Mouse (Mus musculus): ENCODE measurements around the gene Lrp10. TPM values are rescaled to one million over a fixed set of nuclear protein-coding genes. Genes with fewer than 3 reads are reported as not detected.
A peak's percentile ranks its signal among the peaks of the same experiment; 100 is the strongest.

Lrp10 gene
- polyA plus RNA-seq, 1 experiment from 2014 or later, result 76.5 TPM

- no peak overlapping the region for H3K9ac ChIP-seq (ENCODE audit: low read depth, low read length)
- H3K9me3 ChIP-seq (replicated peaks; ENCODE audit: low read length), result no peaks in the 10 kb centered on the region
- H3K4me1 ChIP-seq (replicated peaks; ENCODE audit: insufficient read depth, low read length), result no peaks in the 10 kb centered on the region; the same call in 1 of the 2 replicates
- DNase-seq (ENCODE audit: low spot score) (no peak), ATAC-seq (replicated peaks; ENCODE audit: low FRiP score, low read depth) (no peak)
- H3K27ac ChIP-seq, result no peak overlapping the region
- H3K4me3 ChIP-seq (replicated peaks; ENCODE audit: low read depth, low read length), result no peak overlapping the region
- peak; percentile 84 for TF ChIP-seq CTCF (IDR thresholded peaks at IDR 0.05; ENCODE audit: low read depth)
- no peak overlapping the region for H3K4me2 ChIP-seq (ENCODE audit: low read length)
- H3K36me3 ChIP-seq (ENCODE audit: insufficient read depth, low read length), result no peaks in the 10 kb centered on the region
- H3K27me3 ChIP-seq (ENCODE audit: insufficient read depth, low read length), result no peaks in the 10 kb centered on the region
- 60% methylated on average over 5 of the region's 5 CpGs for WGBS
Measured at GRCm38 (mm10) chr14:54423406-54423805, 40.5 kb upstream of the Lrp10 start.

GRCm38 (mm10) chr14:54424634-54425033 lies 39.3 kb upstream of the Lrp10 start:
- Histone ChIP-seq H3K9ac (ENCODE audit: low read depth, low read length) (no peak overlapping the region), H3K4me1 (replicated peaks; ENCODE audit: insufficient read depth, low read length) (peaks cover under 1% of the 10 kb centered on the region; the same call in 1 of the 2 replicates), H3K4me3 (replicated peaks; ENCODE audit: low read depth, low read length) (no peak overlapping the region), H3K4me2 (ENCODE audit: low read length) (no peak overlapping the region), H3K27ac (no peak overlapping the region), H3K9me3 (replicated peaks; ENCODE audit: low read length) (no peaks in the 10 kb centered on the region), H3K36me3 (ENCODE audit: insufficient read depth, low read length) (0 out of 2 replicates have a peak, but pooled peaks cover 5% of the 10 kb centered on the region), H3K27me3 (ENCODE audit: insufficient read depth, low read length) (no peaks in the 10 kb centered on the region)
- DNase-seq (ENCODE audit: low spot score), result no peak
- ATAC-seq (replicated peaks; ENCODE audit: low FRiP score, low read depth), result no peak
- WGBS, result 75% methylated on average over 1 of the region's 1 CpGs
- TF ChIP-seq CTCF (IDR thresholded peaks at IDR 0.05; ENCODE audit: low read depth), result no peak

GRCm38 (mm10) chr14:54425540-54425939 lies 38.4 kb upstream of the Lrp10 start:
- no peak for TF ChIP-seq CTCF (IDR thresholded peaks at IDR 0.05; ENCODE audit: low read depth)
- H3K27ac ChIP-seq, result no peak overlapping the region
- H3K4me2 ChIP-seq (ENCODE audit: low read length), result no peak overlapping the region
- no peak overlapping the region for H3K4me3 ChIP-seq (replicated peaks; ENCODE audit: low read depth, low read length)
- H3K27me3 ChIP-seq (ENCODE audit: insufficient read depth, low read length), result no peaks in the 10 kb centered on the region
- 84% methylated on average over 1 of the region's 1 CpGs for WGBS
- ATAC-seq (replicated peaks; ENCODE audit: low FRiP score, low read depth) (no peak), DNase-seq (ENCODE audit: low spot score) (no peak)
- no peaks in the 10 kb centered on the region for H3K9me3 ChIP-seq (replicated peaks; ENCODE audit: low read length)
- no peak overlapping the region for H3K9ac ChIP-seq (ENCODE audit: low read depth, low read length)
- 0 out of 2 replicates have a peak, but pooled peaks cover 6% of the 10 kb centered on the region for H3K36me3 ChIP-seq (ENCODE audit: insufficient read depth, low read length)
- H3K4me1 ChIP-seq (replicated peaks; ENCODE audit: insufficient read depth, low read length), result peaks cover 10% of the 10 kb centered on the region

- Histone ChIP-seq H3K9me3 (replicated peaks; ENCODE audit: low read length) (no peaks in the 10 kb centered on the region), H3K36me3 (ENCODE audit: insufficient read depth, low read length) (0 out of 2 replicates have a peak, but pooled peaks cover 6% of the 10 kb centered on the region), H3K4me1 (replicated peaks; ENCODE audit: insufficient read depth, low read length) (peaks cover 16% of the 10 kb centered on the region), H3K27ac (peak overlapping the region; percentile 83), H3K27me3 (ENCODE audit: insufficient read depth, low read length) (no peaks in the 10 kb centered on the region), H3K4me3 (replicated peaks; ENCODE audit: low read depth, low read length) (peak overlapping the region; percentile 82), H3K9ac (ENCODE audit: low read depth, low read length) (peak overlapping the region; percentile 85), H3K4me2 (ENCODE audit: low read length) (peak overlapping the region; percentile 69)
- TF ChIP-seq CTCF (IDR thresholded peaks at IDR 0.05; ENCODE audit: low read depth), result no peak
- no peak for DNase-seq (ENCODE audit: low spot score)
- WGBS, result 33% methylated on average over 14 of the region's 14 CpGs
- no peak for ATAC-seq (replicated peaks; ENCODE audit: low FRiP score, low read depth)
Measured at GRCm38 (mm10) chr14:54426003-54426688, 37.8 kb upstream of the Lrp10 start.

- ATAC-seq (replicated peaks; ENCODE audit: low FRiP score, low read depth), result peak; percentile 62
- Histone ChIP-seq H3K27ac (peak within 1 kb of the TSS; percentile 83), H3K9me3 (replicated peaks; ENCODE audit: low read length) (no peaks in the 10 kb centered on the region), H3K4me1 (replicated peaks; ENCODE audit: insufficient read depth, low read length) (peaks cover 17% of the 10 kb centered on the region), H3K9ac (ENCODE audit: low read depth, low read length) (peak within 1 kb of the TSS; percentile 85), H3K36me3 (ENCODE audit: insufficient read depth, low read length) (0 out of 2 replicates have a peak, but pooled peaks cover 6% of the 10 kb centered on the region), H3K4me3 (replicated peaks; ENCODE audit: low read depth, low read length) (peak within 1 kb of the TSS; percentile 82), H3K4me2 (ENCODE audit: low read length) (peak within 1 kb of the TSS; percentile 69), H3K27me3 (ENCODE audit: insufficient read depth, low read length) (no peaks in the 10 kb centered on the region)
- no peak for TF ChIP-seq CTCF (IDR thresholded peaks at IDR 0.05; ENCODE audit: low read depth)
- peak; percentile 97 for DNase-seq (ENCODE audit: low spot score)
- WGBS, result under 1% methylated on average over 48 of the region's 48 CpGs
Measured at GRCm38 (mm10) chr14:54426689-54427398, 37.1 kb upstream of the Lrp10 start, which contains the start of gene Mrpl52. Mrpl52 (plus strand) TSS chr14:54426909.

- ATAC-seq (replicated peaks; ENCODE audit: low FRiP score, low read depth) (no peak), DNase-seq (ENCODE audit: low spot score) (no peak)
- WGBS, result 87% methylated on average over 7 of the region's 7 CpGs
- Histone ChIP-seq H3K4me3 (replicated peaks; ENCODE audit: low read depth, low read length) (peak overlapping the region; percentile 82), H3K4me1 (replicated peaks; ENCODE audit: insufficient read depth, low read length) (peaks cover 17% of the 10 kb centered on the region), H3K36me3 (ENCODE audit: insufficient read depth, low read length) (0 out of 2 replicates have a peak, but pooled peaks cover 6% of the 10 kb centered on the region), H3K9ac (ENCODE audit: low read depth, low read length) (no peak overlapping the region), H3K27ac (no peak overlapping the region), H3K4me2 (ENCODE audit: low read length) (peak overlapping the region; percentile 69), H3K9me3 (replicated peaks; ENCODE audit: low read length) (no peaks in the 10 kb centered on the region), H3K27me3 (ENCODE audit: insufficient read depth, low read length) (no peaks in the 10 kb centered on the region)
- TF ChIP-seq CTCF (IDR thresholded peaks at IDR 0.05; ENCODE audit: low read depth), result no peak
Measured at GRCm38 (mm10) chr14:54427696-54428095, 36.2 kb upstream of the Lrp10 start.
